Mouse (Mus musculus): ENCODE measurements at regions not wholly inside any gene's neighbourhood (a gene's known extent, or its start where the extent isn't known, plus 50 kb on each side); places are given as distances from the start of the nearest gene placed in this dataset.
A peak's percentile ranks its signal among the peaks of the same experiment; 100 is the strongest.
"Not testable (repeated sequence)": the region's sequence is repeated elsewhere in the genome, so short reads cannot be mapped to it uniquely, and the experiment has no call there.

DNA sequence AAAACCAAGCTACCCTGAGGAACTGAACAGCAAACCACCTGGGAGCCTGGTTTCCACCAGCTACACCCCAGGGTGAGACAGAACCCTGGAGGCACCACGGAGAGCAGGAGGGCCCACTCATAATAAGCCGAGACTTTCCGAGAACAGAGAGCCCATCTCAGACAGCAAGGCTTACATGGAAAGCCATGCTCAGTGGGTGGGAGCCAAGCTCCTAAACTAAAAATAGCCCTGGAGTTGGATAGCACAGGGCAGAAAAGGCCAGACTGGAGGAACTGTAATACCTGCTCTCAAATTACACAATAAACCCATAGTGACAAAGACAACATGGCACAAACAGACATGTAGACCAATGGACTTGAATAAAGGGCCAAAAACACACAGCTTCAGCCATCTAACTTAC lies 69.9 kb downstream of the Fbxo4 start:
- Histone ChIP-seq H3K27ac (no peak overlapping the region), H3K4me3 (no peak overlapping the region)
- no peak for DNase-seq (ENCODE audit: low spot score in 2 of 2)

GRCm38 (mm10) chr15:3908721-3909120 lies 70.7 kb downstream of the Fbxo4 start:
- H3K4me3 ChIP-seq = no peak overlapping the region
- H3K27ac ChIP-seq = no peak overlapping the region
- TF ChIP-seq CTCF (conservative IDR thresholded peaks at IDR 0.05) = peak; percentile 74
- DNase-seq (ENCODE audit: low spot score in 2 of 2) = peak; percentile 16 to 17

More for the DNA sequence above, 69.9 kb downstream of the Fbxo4 start:
- no peak for TF ChIP-seq CTCF (conservative IDR thresholded peaks at IDR 0.05)

DNA sequence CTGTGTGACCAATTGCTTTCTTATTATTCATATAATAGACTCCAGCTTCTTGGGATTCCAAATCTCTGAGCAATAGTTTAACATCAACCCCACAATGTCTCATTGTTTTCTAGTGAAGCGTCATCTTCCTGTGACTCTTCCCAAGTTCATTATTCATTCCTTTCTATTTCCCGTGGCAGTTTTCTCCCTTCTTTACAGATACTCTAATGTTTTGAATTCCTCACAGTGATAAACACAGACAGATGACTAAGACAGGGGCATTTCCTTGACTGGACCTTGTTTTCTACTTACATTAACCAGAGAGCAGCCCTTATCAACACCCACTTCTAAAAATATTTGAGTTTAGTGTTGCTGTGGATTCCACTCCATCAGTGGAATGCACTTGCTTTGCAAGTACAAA lies 73.8 kb downstream of the Fbxo4 start:
- no peak overlapping the region for H3K4me3 ChIP-seq
- no peak for TF ChIP-seq CTCF (conservative IDR thresholded peaks at IDR 0.05)
- H3K27ac ChIP-seq = no peak overlapping the region
- DNase-seq (ENCODE audit: low spot score in 2 of 2) = no peak

DNA sequence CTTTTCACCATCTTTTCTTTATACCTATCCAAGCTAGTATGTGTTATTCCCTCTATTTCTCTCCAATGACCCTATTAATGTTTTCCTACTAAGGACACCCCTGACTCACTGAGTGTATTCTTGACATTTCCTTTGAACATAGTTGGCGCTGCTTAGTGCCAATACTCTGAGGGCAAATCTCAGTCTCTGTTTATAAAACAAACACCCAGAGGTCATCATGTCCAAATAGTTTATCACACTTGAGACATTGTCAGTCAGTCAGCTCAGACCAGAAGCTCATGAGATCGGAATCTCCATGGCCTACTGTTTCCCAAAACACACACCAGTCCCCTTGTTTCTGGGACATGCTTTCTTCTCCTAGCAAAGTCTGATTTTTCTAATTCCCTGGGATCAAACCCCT lies 100.9 kb downstream of the Fbxo4 start:
- Histone ChIP-seq H3K4me3 (no peak overlapping the region), H3K27ac (no peak overlapping the region)
- no peak for TF ChIP-seq CTCF (conservative IDR thresholded peaks at IDR 0.05)
- no peak for DNase-seq (ENCODE audit: low spot score in 2 of 2)

GRCm38 (mm10) chr15:3877506-3877905 lies 101.9 kb downstream of the Fbxo4 start:
- H3K27ac ChIP-seq = no peak overlapping the region
- no peak overlapping the region for H3K4me3 ChIP-seq
- no peak for DNase-seq (ENCODE audit: low spot score in 2 of 2)
- no peak for TF ChIP-seq CTCF (conservative IDR thresholded peaks at IDR 0.05)

DNA sequence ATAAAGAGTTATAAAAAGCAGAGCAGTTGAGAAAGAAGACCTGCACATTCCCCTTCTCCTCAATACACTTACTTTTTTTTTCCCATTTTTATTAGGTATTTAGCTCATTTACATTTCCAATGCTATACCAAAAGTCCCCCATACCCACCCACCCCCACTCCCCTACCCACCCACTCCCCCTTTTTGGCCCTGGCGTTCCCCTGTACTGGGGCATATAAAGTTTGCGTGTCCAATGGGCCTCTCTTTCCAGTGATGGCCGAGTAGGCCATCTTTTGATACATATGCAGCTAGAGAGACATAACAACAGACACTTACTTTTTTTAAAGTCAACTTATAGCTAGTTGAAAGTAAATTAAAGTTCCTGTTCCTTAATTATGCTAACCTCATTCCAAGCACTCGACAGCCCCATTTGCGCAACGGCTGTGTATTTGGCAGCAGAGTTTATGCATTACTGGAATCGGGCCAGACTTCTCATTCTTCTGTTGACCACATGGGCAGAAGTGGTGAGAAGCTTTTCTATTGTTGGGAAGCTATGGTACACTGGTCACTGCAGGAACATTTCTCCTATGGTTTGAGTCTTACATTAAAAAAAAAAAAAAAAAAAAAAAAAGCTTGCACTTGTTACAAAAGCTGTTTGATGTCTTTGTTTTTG lies 104.0 kb downstream of the Fbxo4 start:
- DNase-seq (ENCODE audit: low spot score in 2 of 2); H3K27ac ChIP-seq; H3K4me3 ChIP-seq: not testable (repeated sequence)

- Histone ChIP-seq H3K4me3 (no peak overlapping the region), H3K27ac (no peak overlapping the region)
- DNase-seq (ENCODE audit: low spot score in 2 of 2) = no peak
- no peak for TF ChIP-seq CTCF (conservative IDR thresholded peaks at IDR 0.05)
These were observed 147.6 kb downstream of the Fbxo4 start for GRCm38 (mm10) chr15:3831802-3832201.

DNA sequence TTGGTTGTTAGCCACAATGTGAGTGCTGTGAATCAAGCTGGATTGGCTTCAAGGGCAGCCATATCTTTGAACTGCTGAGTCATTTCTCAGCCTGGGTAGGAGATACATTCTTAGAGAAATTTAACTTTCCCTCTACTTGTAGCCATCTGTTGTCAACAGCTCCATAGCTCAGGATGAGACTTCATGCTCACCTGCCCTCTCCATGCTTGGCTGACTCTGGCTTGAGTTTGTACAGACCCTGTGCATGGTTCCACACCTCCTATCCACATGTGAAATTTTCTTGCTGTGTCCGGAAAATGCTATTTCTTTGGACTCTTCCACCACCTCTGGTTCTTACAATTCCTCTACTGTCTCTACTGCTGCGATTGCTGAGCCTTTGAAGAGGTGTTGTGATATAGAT lies 173.9 kb downstream of the Fbxo4 start:
- DNase-seq (ENCODE audit: low spot score in 2 of 2) = no peak
- no peak for TF ChIP-seq CTCF (conservative IDR thresholded peaks at IDR 0.05)
- Histone ChIP-seq H3K4me3 (no peak overlapping the region), H3K27ac (no peak overlapping the region)

DNA sequence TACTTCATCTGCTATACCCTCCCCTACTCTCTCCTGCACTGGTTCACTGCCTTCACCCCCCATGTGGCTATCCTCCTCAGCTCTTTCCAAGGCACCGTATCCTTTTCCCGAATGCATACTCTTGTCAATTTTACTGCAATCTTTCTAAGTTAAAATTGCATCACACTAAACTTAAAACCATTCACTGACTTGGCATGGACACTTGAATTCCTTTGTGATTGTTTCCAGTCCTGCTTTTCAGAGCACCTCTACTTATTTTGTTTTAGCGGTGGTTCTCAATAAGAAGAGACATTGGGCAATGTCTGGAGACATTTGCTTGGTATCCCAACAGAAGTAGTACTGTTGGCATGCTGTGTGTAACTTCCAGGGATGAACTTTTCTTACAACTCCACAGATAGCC lies 192.6 kb upstream of the Ghr start:
- Histone ChIP-seq H3K4me3 (no peak overlapping the region), H3K27ac (no peak overlapping the region)
- no peak for TF ChIP-seq CTCF (conservative IDR thresholded peaks at IDR 0.05)
- no peak for DNase-seq (ENCODE audit: low spot score in 2 of 2)

DNA sequence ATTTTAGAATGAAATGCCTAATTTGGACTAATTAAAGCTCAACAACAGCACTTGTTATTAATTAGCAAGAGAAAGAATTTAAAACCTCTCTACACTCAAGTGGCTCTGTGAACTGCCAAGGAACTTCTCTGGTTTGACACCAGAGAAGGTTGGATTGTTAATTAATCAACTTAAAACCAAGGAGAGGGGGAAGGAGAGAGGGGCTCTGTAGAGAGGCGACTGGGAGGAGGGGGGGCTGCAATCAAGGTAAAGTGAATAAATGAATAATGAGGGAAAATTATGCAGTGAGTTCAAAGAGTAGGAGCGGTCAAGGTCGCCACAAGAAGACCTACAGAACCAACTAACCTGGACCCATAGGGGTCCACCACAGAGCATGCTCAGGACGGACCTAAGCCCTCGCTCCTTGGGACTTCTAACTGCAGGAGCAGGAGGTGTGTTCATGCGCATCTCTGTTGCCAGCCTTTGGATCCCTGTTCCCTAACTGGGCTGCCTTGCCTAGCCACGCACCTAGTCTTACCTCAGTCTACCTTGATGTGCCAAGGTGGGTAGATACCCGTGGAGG lies 189.0 kb upstream of the Ghr start:
- DNase-seq (ENCODE audit: low spot score in 2 of 2) = no peak
- TF ChIP-seq CTCF (conservative IDR thresholded peaks at IDR 0.05) = no peak
- no peak overlapping the region for H3K27ac ChIP-seq
- H3K4me3 ChIP-seq = no peak overlapping the region

DNA sequence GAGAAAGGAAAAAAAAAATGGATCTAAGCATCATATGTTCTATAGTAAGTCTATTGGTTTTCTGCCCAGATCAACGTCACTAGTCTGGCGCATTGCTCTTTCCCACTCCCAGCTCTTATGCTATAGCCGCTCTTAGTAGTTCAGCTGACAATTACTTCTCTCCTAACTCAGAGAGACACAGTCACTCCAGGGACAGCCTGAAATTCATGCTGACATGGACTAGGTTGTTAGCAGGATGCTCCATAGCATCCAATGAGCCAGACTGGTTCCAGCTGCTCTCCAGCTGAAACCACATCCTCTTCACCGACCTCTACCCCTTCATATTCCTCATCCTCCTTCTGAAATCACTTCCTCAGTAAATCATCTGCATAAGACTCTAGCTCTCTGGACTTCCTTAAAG lies 187.0 kb upstream of the Ghr start:
- no peak for TF ChIP-seq CTCF (conservative IDR thresholded peaks at IDR 0.05)
- Histone ChIP-seq H3K27ac (no peak overlapping the region), H3K4me3 (no peak overlapping the region)
- no peak for DNase-seq (ENCODE audit: low spot score in 2 of 2)

DNA sequence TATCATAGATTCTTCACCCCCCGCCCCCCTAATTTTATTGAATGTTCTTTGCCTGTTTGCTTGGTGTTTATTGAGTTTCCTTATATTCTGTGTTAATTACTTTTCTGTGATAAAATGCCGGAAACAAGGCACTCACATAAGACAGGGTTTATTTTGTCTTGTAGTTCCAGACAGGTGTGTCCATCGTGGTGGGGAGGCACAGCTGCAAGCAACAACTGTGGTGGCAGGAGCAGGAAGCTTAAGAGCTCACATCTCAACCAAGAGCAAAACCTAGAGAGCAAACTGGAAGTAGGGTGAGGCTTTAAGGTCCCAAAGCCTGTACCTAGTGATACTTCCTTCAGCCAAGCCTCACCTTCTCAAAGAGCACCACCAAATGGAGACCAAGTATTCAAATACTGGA lies 181.4 kb upstream of the Ghr start:
- no peak for DNase-seq (ENCODE audit: low spot score in 2 of 2)
- Histone ChIP-seq H3K27ac (no peak overlapping the region), H3K4me3 (no peak overlapping the region)
- no peak for TF ChIP-seq CTCF (conservative IDR thresholded peaks at IDR 0.05)

DNA sequence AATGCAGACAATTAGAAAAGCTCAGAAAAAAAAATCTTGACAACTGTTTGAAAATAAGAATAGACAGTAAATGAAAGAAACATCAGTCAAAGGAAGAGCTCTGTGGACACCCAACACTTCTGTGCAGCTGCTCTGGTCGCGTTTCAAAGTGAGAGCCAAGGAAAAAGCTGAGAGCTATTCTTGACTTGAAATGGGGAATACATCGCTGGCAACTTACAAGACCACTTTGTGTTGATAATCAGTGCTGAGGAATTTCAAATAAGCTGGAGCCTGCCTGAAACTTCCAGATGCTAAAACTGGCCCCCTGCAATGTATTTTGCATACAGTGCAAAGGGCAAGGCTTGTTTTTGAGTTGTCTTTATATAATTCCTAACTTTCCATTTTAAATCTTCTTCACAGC lies 177.1 kb upstream of the Ghr start:
- no peak overlapping the region for H3K27ac ChIP-seq
- no peak for TF ChIP-seq CTCF (conservative IDR thresholded peaks at IDR 0.05)
- DNase-seq (ENCODE audit: low spot score in 2 of 2) = no peak
- H3K4me3 ChIP-seq = no peak overlapping the region

DNA sequence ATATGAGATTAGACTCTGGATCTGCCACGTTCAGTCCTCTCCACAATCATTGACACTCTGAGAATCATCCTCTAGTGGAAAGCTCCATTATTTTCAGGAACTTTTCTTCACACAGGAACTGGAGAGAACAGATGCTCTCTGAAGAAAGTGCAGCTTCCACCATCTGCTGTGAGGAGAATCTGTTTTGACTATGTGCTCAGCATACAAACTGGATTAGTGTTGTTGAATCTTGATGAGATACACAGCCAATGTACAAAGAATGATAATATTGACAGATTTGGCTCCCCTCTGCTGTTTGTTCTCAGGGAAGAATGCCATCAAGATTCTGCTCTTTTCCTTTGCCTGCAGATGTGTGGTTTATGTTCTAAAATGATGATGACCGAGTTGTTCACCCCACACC lies 172.3 kb upstream of the Ghr start:
- H3K27ac ChIP-seq = no peak overlapping the region
- no peak overlapping the region for H3K4me3 ChIP-seq
- peak; percentile 47 to 78 for DNase-seq (ENCODE audit: low spot score in 2 of 2)
- TF ChIP-seq CTCF (conservative IDR thresholded peaks at IDR 0.05) = 0 out of 2 replicates have a peak, but pooled peaks have one; percentile 3

- not testable (repeated sequence) for H3K4me3 ChIP-seq; DNase-seq (ENCODE audit: low spot score in 2 of 2); H3K27ac ChIP-seq
These were observed 164.8 kb upstream of the Ghr start for GRCm38 (mm10) chr15:3748072-3748471.

All from layer of hippocampus, adult 2 months (tissue).